16 mouse cellular contexts compared by ENCODE assay signal in genomic region chr9:115642032-115642431, GRCm38 (mm10).
"Had no signal": no experiment of that assay in that cellular context is flagged by ENCODE, and none has a peak within 500 bp of the region (broad histone marks: within the 10 kb centered on the region; RNA-seq: fewer than 3 reads in every experiment).

No protein-coding gene starts in this region.

- H3K4me3 ChIP-seq: intestine, embryonic 15.5 days; layer of hippocampus, adult 2 months; left cerebral cortex, adult 2 months; liver, embryonic 13.5 days; stomach, embryonic 15.5 days had no signal

- DNase-seq: kidney, adult 11 months; kidney, adult 8-10 months; kidney, postnatal 25 days; layer of hippocampus, postnatal 36 days; liver, embryonic 13.5 days; midbrain, embryonic 14.5 days; right cerebral cortex, adult 18-20 months; right cerebral cortex, postnatal 14 days; spleen, adult 18-20 months; thymus, postnatal 25 days had no signal

- H3K4me2 ChIP-seq: intestine, embryonic 15.5 days; liver, embryonic 13.5 days; midbrain, embryonic 11.5 days; stomach, embryonic 15.5 days had no signal

- ATAC-seq: intestine, embryonic 15.5 days had no signal

- H3K9me3 ChIP-seq: intestine, embryonic 15.5 days; liver, embryonic 13.5 days; stomach, embryonic 15.5 days had no signal

- H3K4me1 ChIP-seq: intestine, embryonic 15.5 days; liver, embryonic 13.5 days; stomach, embryonic 15.5 days had no signal

- H3K27ac ChIP-seq: intestine, embryonic 15.5 days; kidney, postnatal 0 days; layer of hippocampus, adult 2 months; left cerebral cortex, adult 2 months; liver, embryonic 13.5 days; stomach, embryonic 15.5 days had no signal

- H3K36me3 ChIP-seq: intestine, embryonic 15.5 days; liver, embryonic 13.5 days; stomach, embryonic 15.5 days had no signal

- H3K9ac ChIP-seq: intestine, embryonic 15.5 days; liver, embryonic 13.5 days; stomach, embryonic 15.5 days had no signal

- H3K27me3 ChIP-seq: intestine, embryonic 15.5 days; liver, embryonic 13.5 days; stomach, embryonic 15.5 days had no signal
